Mouse (Mus musculus) brain, embryonic 14.5 days (tissue): ENCODE results near the gene Gdf3.

Experiments
- CTCF ChIP-seq: fragments of 200-500 bp; IDR thresholded peaks from 2 replicates; pipeline ENCODE4 v1.5.1; 2012; ENCODE audit warnings: inconsistent platforms, mild to moderate bottlenecking, moderate library complexity, borderline replicate concordance; ENCODE audit not compliant: insufficient read depth, insufficient read length; ENCODE audit errors: extremely low read depth
- POLR2A ChIP-seq: fragments of 200-500 bp; IDR thresholded peaks from 2 replicates; pipeline ENCODE4 v1.6.1; 2012; ENCODE audit warnings: mild to moderate bottlenecking, inconsistent platforms, borderline replicate concordance; ENCODE audit not compliant: poor library complexity, insufficient read depth, insufficient read length, severe bottlenecking; ENCODE audit errors: extremely low read depth

DNA sequence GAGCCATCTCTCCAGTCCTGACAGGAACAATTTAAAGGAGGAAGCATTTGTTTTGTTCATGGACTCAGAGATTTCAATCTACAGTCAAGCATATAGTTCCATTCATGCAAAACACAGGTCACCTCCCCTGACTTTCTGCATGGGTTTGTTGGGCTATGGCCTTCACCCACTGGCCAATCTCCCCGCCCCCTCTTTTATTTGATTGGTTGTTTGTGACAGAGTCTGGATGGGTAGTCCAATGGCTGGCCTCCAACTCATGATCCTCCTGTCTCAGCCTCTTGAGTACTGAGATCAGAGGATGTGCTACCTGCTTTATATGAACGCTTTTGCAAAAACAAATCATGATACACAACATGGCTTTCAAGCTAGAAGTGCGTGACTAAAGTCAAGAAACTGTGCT is 32.9 kb downstream of the Gdf3 start:
- TF ChIP-seq CTCF, result no peak
- no peak for TF ChIP-seq POLR2A
